Mouse (Mus musculus) midbrain, embryonic 10.5 days (tissue): Measurements from ENCODE around the gene Syt3. TPM values are rescaled to one million over a fixed set of nuclear protein-coding genes. Genes with fewer than 3 reads are reported as not detected.

ENCODE experiments used
- DNase-seq: peaks from one replicate; pipeline ENCODE4 v3.0.0-alpha.2; 2017; ENCODE audit warnings: low spot score
- H3K27ac ChIP-seq: fragments of 300-500 bp; sonication (generic); replicated peaks from 2 replicates; pipeline ENCODE4 v1.5.1; 2016; ENCODE audit warnings: mild to moderate bottlenecking
- H3K27me3 ChIP-seq: fragments of 300-500 bp; sonication (generic); 2 replicates; pipeline ENCODE4 v1.6.1; 2016; ENCODE audit warnings: low read depth, mild to moderate bottlenecking; ENCODE audit not compliant: poor library complexity, severe bottlenecking
- H3K36me3 ChIP-seq: fragments of 300-500 bp; sonication (generic); 2 replicates; pipeline ENCODE4 v1.6.1; 2016; ENCODE audit warnings: mild to moderate bottlenecking, moderate library complexity
- H3K4me1 ChIP-seq: fragments of 300-500 bp; sonication (generic); 2 replicates; pipeline ENCODE4 v1.6.1; 2016
- H3K4me3 ChIP-seq: fragments of 300-500 bp; sonication (generic); 2 replicates; pipeline ENCODE4 v1.5.1; 2016; ENCODE audit warnings: mild to moderate bottlenecking, moderate library complexity
- H3K9me3 ChIP-seq: fragments of 300-500 bp; sonication (generic); replicated peaks from 2 replicates; pipeline ENCODE4 v1.6.1; 2016; ENCODE audit warnings: mild to moderate bottlenecking
- WGBS: fragments of 180-500 bp; shearing (Covaris S2); methylation state at CpG from one replicate; pipeline ENCODE4 v1.1.7; 2016; 5-methylcytosine and 5-hydroxymethylcytosine counted together
- polyA plus RNA-seq: library from polyadenylated mRNA; unstranded; fragments of >200 nt; fragmentation: Nextera tagmentation; extraction: Ambion mirVana; gene quantifications from 2 replicates; pipeline ENCODE4 v1.2.1, GENCODE M21; 2016

The Syt3 gene
- polyA plus RNA-seq, result 1.9 and 2.0 TPM in 2 replicates

- H3K36me3 ChIP-seq, result no peaks in the 10 kb centered on the region
- DNase-seq, result peak; percentile 76
- H3K4me1 ChIP-seq, result peaks cover 21% of the 10 kb centered on the region
- under 1% methylated on average over 31 of the region's 33 CpGs for WGBS
- peaks cover 50% of the 10 kb centered on the region for H3K27me3 ChIP-seq
- peak within 1 kb of the TSS; percentile 81 for H3K27ac ChIP-seq
- H3K4me3 ChIP-seq, result peak within 1 kb of the TSS; percentile 71
- no peaks in the 10 kb centered on the region for H3K9me3 ChIP-seq
Observed at GRCm38 (mm10) chr7:44383980-44384715, at the start of gene Syt3. Gene Syt3, plus strand, starts transcription at chr7:44384102.

GRCm38 (mm10) chr7:44334139-44334538 lies 49.8 kb upstream of the Syt3 start:
- peaks cover 25% of the 10 kb centered on the region for H3K4me1 ChIP-seq
- no peak overlapping the region for H3K27ac ChIP-seq
- H3K9me3 ChIP-seq, result no peaks in the 10 kb centered on the region
- H3K36me3 ChIP-seq, result no peaks in the 10 kb centered on the region
- peaks cover 62% of the 10 kb centered on the region for H3K27me3 ChIP-seq
- H3K4me3 ChIP-seq, result no peak overlapping the region
- 73% methylated on average over 14 of the region's 14 CpGs for WGBS
- no peak for DNase-seq

DNA sequence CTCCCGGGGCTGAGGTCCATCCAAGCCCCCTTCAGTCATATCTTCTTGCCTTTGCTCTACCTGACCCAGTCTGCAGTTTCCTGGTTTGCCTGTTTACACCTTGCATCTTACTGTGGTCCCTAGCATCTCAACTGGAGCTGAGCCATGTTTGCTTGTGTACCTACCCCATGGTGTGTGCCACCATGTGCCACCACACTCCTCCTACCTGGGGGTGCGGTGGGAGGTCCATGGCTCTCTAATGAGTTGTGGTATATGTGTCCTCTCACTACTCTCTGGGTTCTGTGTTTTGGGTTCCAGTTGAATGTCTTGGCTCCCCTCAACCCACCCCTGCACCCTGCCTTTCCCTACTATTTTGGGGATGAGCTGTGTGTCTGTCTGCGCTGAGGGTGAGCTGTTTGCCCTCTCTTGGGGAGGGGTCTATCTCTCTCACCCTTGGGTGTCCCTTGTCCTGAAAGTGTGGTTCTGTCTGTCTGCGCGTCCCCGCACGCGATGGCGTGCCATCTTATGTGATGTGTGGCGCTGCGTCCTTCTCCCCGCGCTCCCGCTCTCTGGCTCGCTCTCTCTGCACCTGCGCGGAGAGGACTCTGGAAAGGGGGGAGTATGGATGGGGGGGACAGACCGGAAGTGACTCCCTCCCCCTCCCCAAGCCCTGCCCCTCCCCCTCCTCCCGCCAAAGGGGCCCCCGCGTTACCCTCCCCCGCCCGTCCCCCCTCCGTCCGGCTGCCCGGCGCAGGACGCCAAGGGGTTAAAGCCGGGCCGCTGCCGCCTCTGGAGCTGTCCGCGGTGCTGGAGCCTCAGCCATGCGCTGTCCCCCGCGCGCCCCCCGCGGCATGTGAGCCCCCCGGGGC lies 48.6 kb upstream of the Syt3 start:
- peak overlapping the region; percentile 70 for H3K27ac ChIP-seq
- H3K4me1 ChIP-seq, result peaks cover 25% of the 10 kb centered on the region
- no peaks in the 10 kb centered on the region for H3K9me3 ChIP-seq
- peaks cover 73% of the 10 kb centered on the region for H3K27me3 ChIP-seq
- H3K4me3 ChIP-seq, result peak overlapping the region; percentile 65
- 4% methylated on average over 30 of the region's 40 CpGs for WGBS
- H3K36me3 ChIP-seq, result no peaks in the 10 kb centered on the region
- peak; percentile 64 for DNase-seq

DNA sequence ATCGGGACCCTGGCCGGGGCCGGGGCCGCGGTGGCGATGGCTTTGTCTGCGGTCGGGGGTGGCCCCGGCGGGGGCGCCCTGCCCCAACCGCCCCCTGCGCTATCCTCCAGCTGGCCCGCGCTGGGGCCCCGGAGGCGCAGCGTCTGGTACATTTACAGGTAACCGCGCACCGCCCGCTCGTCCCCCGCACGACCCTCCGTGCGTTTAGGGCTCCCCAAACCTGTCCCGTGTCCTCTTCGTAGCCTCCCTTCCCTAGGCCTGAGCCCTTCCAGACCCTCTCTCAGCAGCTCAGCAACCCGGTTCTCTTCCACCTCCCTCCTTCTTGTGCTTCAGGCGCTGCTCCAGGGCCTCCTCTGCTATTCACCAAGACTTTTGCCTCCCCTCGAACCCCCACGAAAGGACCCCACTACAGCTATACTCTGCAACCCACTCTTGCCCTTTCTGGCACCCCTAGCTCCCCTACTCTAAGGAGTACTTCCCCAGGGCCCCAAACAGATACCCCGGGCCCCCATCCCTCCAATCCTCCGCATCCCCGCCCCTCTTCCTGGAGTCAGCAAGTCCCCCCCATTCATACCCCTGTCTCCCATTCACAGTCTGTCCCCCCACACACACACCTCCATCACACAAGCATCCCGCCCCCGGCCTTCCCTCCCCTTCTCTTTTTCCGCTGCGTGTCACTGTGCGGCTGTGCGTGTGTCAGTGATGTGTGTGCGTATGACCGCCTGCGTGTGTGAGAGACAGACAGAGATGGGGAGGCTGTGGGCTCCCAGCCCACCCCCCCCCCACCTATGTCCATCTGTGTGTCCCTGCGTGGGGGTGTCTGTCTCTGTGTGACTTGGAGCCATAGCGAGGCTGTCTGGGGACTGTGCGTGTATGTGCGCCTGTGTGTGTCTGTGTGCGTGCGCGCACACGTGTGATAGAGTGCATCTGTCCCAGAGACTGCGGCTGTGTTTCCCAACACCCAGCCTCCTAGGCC lies 47.6 kb upstream of the Syt3 start:
- peaks cover 25% of the 10 kb centered on the region for H3K4me1 ChIP-seq
- no peaks in the 10 kb centered on the region for H3K36me3 ChIP-seq
- H3K27ac ChIP-seq, result peak overlapping the region; percentile 70
- H3K27me3 ChIP-seq, result peaks cover 84% of the 10 kb centered on the region
- WGBS, result 2% methylated on average over 52 of the region's 54 CpGs
- H3K4me3 ChIP-seq, result peak overlapping the region; percentile 65
- peak; percentile 21 for DNase-seq
- no peaks in the 10 kb centered on the region for H3K9me3 ChIP-seq

- H3K27ac ChIP-seq, result no peak overlapping the region
- peaks cover 92% of the 10 kb centered on the region for H3K27me3 ChIP-seq
- H3K4me3 ChIP-seq, result peak overlapping the region; percentile 65
- 4% methylated on average over 32 of the region's 32 CpGs for WGBS
- H3K4me1 ChIP-seq, result peaks cover 25% of the 10 kb centered on the region
- H3K9me3 ChIP-seq, result no peaks in the 10 kb centered on the region
- H3K36me3 ChIP-seq, result no peaks in the 10 kb centered on the region
- DNase-seq, result no peak
Observed at GRCm38 (mm10) chr7:44337121-44337849, 46.6 kb upstream of the Syt3 start.

- Histone ChIP-seq H3K27ac (no peak overlapping the region), H3K4me1 (peaks cover 34% of the 10 kb centered on the region), H3K27me3 (peaks cover 89% of the 10 kb centered on the region), H3K36me3 (peaks cover 9% of the 10 kb centered on the region; the same call in 1 of the 2 replicates), H3K9me3 (no peaks in the 10 kb centered on the region), H3K4me3 (no peak overlapping the region)
- WGBS, result 78% methylated on average over 6 of the region's 6 CpGs
- DNase-seq, result no peak
Observed at GRCm38 (mm10) chr7:44340226-44340625, 43.7 kb upstream of the Syt3 start.

DNA sequence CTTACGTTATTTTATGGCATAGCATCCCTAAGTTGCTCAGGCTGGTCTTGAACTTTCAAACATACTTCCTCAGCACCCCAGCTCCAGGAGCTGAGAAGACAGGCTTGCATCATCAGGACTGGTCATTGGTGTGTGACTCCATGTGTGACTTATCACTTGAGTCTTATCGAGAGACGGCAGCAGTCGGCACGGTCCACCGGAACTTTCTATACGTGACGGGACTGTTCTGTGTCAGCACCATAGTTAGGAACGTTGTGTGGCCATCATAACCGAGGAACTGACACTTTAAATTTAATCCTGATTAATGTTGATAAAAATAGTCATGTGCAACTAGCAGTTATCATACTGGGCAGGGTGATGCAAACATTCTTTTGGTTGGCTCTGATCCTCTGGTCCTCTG lies 42.8 kb upstream of the Syt3 start:
- DNase-seq, result no peak
- WGBS, result 92% methylated on average over 10 of the region's 10 CpGs
- H3K4me3 ChIP-seq, result no peak overlapping the region
- no peaks in the 10 kb centered on the region for H3K9me3 ChIP-seq
- no peak overlapping the region for H3K27ac ChIP-seq
- H3K4me1 ChIP-seq, result peaks cover 25% of the 10 kb centered on the region
- peaks cover 15% of the 10 kb centered on the region; the same call in 1 of the 2 replicates for H3K36me3 ChIP-seq
- H3K27me3 ChIP-seq, result peaks cover 80% of the 10 kb centered on the region

DNA sequence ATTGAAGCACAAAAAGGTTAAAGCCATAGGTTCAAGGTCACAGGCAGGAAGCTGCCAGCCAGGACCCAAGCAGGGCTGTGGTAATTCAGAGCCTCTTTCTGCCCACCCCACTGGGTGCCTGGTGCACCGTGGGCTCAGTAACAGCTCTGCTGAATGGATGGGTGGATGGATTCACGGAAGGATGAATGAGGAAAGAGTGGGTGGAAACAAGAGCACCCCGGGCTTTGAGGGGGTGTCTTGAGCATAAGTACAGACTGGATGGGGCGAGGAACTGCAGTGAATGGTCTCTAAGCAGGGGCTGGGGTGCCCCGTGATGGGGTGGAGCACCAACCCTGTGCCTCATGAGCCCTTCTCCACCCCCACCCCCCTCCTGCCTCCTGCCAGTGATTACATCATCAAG lies 42.2 kb upstream of the Syt3 start:
- no peak overlapping the region for H3K4me3 ChIP-seq
- 69% methylated on average over 5 of the region's 5 CpGs for WGBS
- peaks cover 19% of the 10 kb centered on the region for H3K4me1 ChIP-seq
- peaks cover 74% of the 10 kb centered on the region for H3K27me3 ChIP-seq
- H3K27ac ChIP-seq, result no peak overlapping the region
- no peak for DNase-seq
- H3K9me3 ChIP-seq, result no peaks in the 10 kb centered on the region
- peaks cover 15% of the 10 kb centered on the region; the same call in 1 of the 2 replicates for H3K36me3 ChIP-seq

DNA sequence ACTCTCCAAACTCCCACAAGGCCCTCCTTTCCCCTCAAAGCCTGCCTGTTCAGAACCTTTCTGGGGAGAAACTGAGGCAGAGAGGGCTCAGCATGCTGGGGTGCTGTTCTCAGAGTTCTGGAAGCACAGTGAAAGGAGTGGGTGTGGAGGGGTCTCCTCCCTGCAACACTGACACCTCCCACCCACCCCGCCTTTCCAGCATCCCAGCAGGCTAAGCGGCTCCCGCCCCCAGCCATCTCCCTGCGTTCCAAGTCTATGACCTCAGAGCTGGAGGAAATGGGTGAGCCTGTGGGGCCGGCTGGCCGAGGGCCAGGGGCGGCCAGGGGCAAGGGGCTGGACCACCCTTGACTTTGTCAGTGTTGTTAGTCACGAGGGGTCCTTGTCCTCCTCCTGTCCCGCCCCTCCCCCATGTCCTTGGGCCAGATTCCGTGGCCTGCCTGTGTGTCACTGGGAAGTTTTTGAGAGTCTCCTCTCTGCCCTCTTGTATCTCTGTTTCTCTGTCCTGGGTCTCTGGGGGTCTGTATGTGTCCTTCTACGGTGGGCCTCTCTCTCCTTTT lies 40.4 kb upstream of the Syt3 start:
- H3K9me3 ChIP-seq, result no peaks in the 10 kb centered on the region
- DNase-seq, result no peak
- peaks cover 15% of the 10 kb centered on the region; the same call in 1 of the 2 replicates for H3K36me3 ChIP-seq
- no peak overlapping the region for H3K4me3 ChIP-seq
- 0 out of 2 replicates have a peak overlapping the region, but pooled peaks have one; percentile 23 for H3K27ac ChIP-seq
- peaks cover 10% of the 10 kb centered on the region for H3K4me1 ChIP-seq
- 32% methylated on average over 11 of the region's 11 CpGs for WGBS
- H3K27me3 ChIP-seq, result peaks cover 73% of the 10 kb centered on the region

DNA sequence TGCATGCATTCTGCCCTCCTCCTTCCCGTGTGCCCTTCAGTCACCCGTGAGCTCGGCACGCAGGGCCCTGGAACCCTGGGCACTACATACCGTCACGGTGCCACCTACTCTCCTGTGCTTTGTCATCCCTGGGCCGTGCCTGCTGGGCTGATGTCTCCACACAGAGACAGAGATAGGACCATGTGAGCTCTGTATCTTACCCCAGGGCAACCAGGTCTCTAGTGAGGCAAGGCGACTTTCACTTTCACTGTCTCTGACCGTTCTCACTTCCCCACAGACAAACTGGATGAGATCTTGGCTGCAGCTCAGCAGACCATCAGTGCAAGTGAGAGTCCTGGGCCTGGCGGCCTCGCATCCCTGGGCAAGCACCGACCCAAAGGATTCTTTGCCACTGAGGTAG lies 39.3 kb upstream of the Syt3 start:
- H3K36me3 ChIP-seq, result peaks cover 15% of the 10 kb centered on the region; the same call in 1 of the 2 replicates
- no peak overlapping the region for H3K27ac ChIP-seq
- H3K4me1 ChIP-seq, result peaks cover 10% of the 10 kb centered on the region
- no peak for DNase-seq
- no peaks in the 10 kb centered on the region for H3K9me3 ChIP-seq
- peaks cover 73% of the 10 kb centered on the region for H3K27me3 ChIP-seq
- 76% methylated on average over 12 of the region's 12 CpGs for WGBS
- no peak overlapping the region for H3K4me3 ChIP-seq

- 24% methylated on average over 3 of the region's 3 CpGs for WGBS
- H3K4me3 ChIP-seq, result no peak overlapping the region
- H3K4me1 ChIP-seq, result peaks cover 40% of the 10 kb centered on the region
- peaks cover 78% of the 10 kb centered on the region for H3K27me3 ChIP-seq
- H3K9me3 ChIP-seq, result no peaks in the 10 kb centered on the region
- no peak for DNase-seq
- no peak overlapping the region for H3K27ac ChIP-seq
- peaks cover 15% of the 10 kb centered on the region; the same call in 1 of the 2 replicates for H3K36me3 ChIP-seq
Observed at GRCm38 (mm10) chr7:44349043-44349442, 34.9 kb upstream of the Syt3 start.
